Mouse (Mus musculus): ENCODE results near the gene Atp11a. TPM values are rescaled to one million over a fixed set of nuclear protein-coding genes. Genes with fewer than 3 reads are reported as not detected.

Gene Atp11a
- polyA plus RNA-seq, 1 experiment from 2014 or later = 7.4 TPM

DNA sequence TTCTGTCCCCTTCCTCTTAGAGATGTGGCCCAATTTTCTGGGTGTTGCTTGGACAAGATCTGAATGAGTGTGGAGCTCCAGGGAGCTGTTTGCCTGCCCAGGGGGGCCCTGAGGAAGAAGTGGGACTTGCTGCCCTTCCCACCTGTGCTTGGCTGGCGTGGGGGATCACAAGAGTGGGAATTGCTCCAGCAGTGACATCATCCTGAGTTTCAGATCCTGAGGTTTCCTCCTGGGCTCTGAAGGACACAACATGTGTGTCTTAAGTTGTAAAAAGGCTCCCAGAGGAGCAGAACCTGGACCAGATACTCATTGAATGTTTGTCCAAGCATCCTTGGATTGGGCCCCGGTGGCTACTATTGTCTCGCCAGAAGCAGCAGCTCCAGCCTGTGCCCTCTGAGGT, 160.2 kb downstream of the Atp11a start:
- TF ChIP-seq EP300 (optimal IDR thresholded peaks at IDR 0.05) (no peak), CTCF (IDR thresholded peaks at IDR 0.05; ENCODE audit: low read depth) (no peak)
- no peak for DNase-seq (ENCODE audit: low spot score)

DNA sequence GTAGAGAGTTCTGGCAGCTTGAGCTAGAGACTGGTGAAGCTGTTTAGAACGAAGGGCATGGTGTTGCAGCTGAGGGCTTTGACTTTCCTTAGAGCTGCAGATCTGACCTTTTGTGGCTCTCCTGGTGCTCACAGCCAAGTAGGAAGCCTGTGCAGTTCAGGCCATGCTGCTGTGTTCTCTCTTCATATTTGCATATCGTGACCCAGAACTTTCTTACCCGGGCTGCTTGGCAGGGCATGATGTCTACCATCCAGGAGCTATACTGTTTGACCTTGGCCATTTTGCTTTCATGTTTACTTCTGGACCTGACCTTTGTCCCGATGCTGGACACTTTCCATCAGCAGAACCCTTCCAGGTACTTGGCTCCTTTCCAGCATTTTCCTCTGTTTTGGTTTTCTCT, 161.0 kb downstream of the Atp11a start:
- DNase-seq (ENCODE audit: low spot score) = no peak
- Histone ChIP-seq H3K4me2 (replicated peaks; ENCODE audit: low read depth) (no peak overlapping the region), H3K9ac (ENCODE audit: low read length) (no peak overlapping the region), H3K27ac (replicated peaks) (no peak overlapping the region), H3K9me3 (ENCODE audit: control insufficient read depth, low read length) (no peaks in the 10 kb centered on the region), H3K4me1 (replicated peaks; ENCODE audit: control insufficient read depth, insufficient read depth) (peaks cover 3% of the 10 kb centered on the region; the same call in 1 of the 2 replicates), H3K27me3 (ENCODE audit: control insufficient read depth, insufficient read depth, low read length) (no peaks in the 10 kb centered on the region), H3K36me3 (ENCODE audit: control insufficient read depth, insufficient read depth, low read length) (no peaks in the 10 kb centered on the region), H3K4me3 (ENCODE audit: low read depth, low read length) (no peak overlapping the region)
- 67% methylated on average over 4 of the region's 4 CpGs for WGBS
- no peak for TF ChIP-seq CTCF (IDR thresholded peaks at IDR 0.05; ENCODE audit: low read depth)
- TF ChIP-seq EP300 (optimal IDR thresholded peaks at IDR 0.05) = no peak
- no peak for ATAC-seq (ENCODE audit: low FRiP score, low TSS enrichment)

More for the DNA sequence above, 160.2 kb downstream of the Atp11a start:
- no peaks in the 10 kb centered on the region for H3K27me3 ChIP-seq (ENCODE audit: control insufficient read depth, insufficient read depth, low read length)
- no peak overlapping the region for H3K9ac ChIP-seq (ENCODE audit: low read length)
- ATAC-seq (ENCODE audit: low FRiP score, low TSS enrichment) = no peak
- H3K4me3 ChIP-seq (ENCODE audit: low read depth, low read length) = no peak overlapping the region
- WGBS = 79% methylated on average over 3 of the region's 3 CpGs
- H3K27ac ChIP-seq (replicated peaks) = no peak overlapping the region
- no peak overlapping the region for H3K4me2 ChIP-seq (replicated peaks; ENCODE audit: low read depth)
- H3K36me3 ChIP-seq (ENCODE audit: control insufficient read depth, insufficient read depth, low read length) = no peaks in the 10 kb centered on the region
- H3K4me1 ChIP-seq (replicated peaks; ENCODE audit: control insufficient read depth, insufficient read depth) = peaks cover 3% of the 10 kb centered on the region; the same call in 1 of the 2 replicates
- no peaks in the 10 kb centered on the region for H3K9me3 ChIP-seq (ENCODE audit: control insufficient read depth, low read length)

Other genes starting within 250 kb of the Atp11a start
- not detected in 2 replicates for gene Spaca7, start 184.0 kb upstream of the Atp11a start, polyA plus RNA-seq (2015; fragmentation: Nextera tagmentation; extraction: Ambion mirVana)
- gene Tubgcp3, start 84.8 kb upstream of the Atp11a start, polyA plus RNA-seq (2015; fragmentation: Nextera tagmentation; extraction: Ambion mirVana) = 13.5 and 14.7 TPM in 2 replicates
- gene Mcf2l, start 116.8 kb downstream of the Atp11a start, polyA plus RNA-seq (2015; fragmentation: Nextera tagmentation; extraction: Ambion mirVana) = 9.6 TPM in 2 replicates